Mouse (Mus musculus): Measurements from ENCODE around the gene Lman2. TPM values are rescaled to one million over a fixed set of nuclear protein-coding genes. Genes with fewer than 3 reads are reported as not detected.

Gene Lman2
- 98.3 and 100 TPM in 2 replicates for polyA plus RNA-seq (2016; fragmentation: Nextera tagmentation; extraction: Ambion mirVana)

DNA sequence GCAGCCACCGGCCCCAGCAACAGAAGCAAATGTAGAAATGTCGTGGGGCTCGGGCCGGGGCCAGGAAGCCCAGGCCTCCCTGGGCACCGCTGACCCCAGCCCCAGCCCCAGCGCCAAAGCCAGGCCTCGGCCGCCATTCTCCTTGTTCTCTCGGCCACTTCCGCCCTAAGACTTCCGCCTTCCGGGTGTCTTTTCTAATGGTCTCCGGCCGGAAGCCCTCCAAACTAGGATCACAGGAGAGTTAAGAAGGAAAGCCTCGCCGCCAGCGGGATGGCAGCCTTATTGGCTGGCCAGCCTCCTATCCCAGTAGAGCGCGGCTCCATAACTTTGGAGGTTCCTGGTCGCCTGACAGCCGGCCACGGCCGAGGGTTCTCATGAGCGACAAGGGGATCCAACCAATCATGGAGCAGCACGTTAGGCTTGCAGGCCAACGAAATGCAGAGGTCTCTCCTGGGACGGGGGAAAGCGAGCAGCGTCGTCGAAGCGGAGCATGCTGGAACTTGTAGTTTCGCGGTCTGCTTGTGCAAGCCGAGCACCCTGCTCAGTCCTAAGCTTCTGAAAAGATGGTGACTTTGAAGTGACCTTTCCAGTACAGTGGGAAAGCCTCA is at the start of gene Lman2:
TSS of gene Lman2 (minus strand) at position 331 of the 608 bp plus-strand sequence.
- WGBS, result under 1% methylated on average over 35 of the region's 35 CpGs
- H3K9ac ChIP-seq, result peak within 1 kb of the TSS; percentile 91
- no peaks in the 10 kb centered on the region for H3K9me3 ChIP-seq
- H3K27ac ChIP-seq, result peak within 1 kb of the TSS; percentile 91
- peak; percentile 99 for ATAC-seq (ENCODE audit: insufficient number of reproducible peaks, insufficient read depth, low FRiP score, low TSS enrichment)
- peaks cover 13% of the 10 kb centered on the region for H3K4me1 ChIP-seq
- peak within 1 kb of the TSS; percentile 97 for H3K4me3 ChIP-seq
- H3K27me3 ChIP-seq, result no peaks in the 10 kb centered on the region
- H3K4me2 ChIP-seq (replicated peaks), result peak within 1 kb of the TSS; percentile 86
- H3K36me3 ChIP-seq, result peaks cover 21% of the 10 kb centered on the region

DNA sequence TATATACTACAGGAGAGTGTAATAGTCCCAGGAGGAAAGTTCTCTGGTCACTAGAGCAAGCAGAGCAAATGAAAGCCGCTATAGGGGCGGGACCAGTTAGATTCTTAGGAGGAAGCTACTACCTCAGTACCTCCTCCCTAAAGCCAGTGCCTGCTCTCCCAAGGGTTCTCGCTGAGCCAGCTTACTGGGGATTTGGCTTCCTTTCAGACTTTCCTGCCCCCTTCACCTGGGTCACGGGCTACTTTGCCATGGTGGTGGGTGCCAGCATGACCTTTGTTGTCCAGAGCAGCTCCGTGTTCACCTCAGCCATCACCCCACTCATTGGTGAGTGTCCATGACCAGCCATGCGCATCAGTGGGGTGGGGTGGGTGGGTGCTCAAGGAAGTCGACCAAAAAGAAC is 49.2 kb upstream of the Lman2 start:
- 76% methylated on average over 7 of the region's 7 CpGs for WGBS
- no peak for ATAC-seq (ENCODE audit: insufficient number of reproducible peaks, insufficient read depth, low FRiP score, low TSS enrichment)
- peaks cover 28% of the 10 kb centered on the region for H3K27me3 ChIP-seq

DNA sequence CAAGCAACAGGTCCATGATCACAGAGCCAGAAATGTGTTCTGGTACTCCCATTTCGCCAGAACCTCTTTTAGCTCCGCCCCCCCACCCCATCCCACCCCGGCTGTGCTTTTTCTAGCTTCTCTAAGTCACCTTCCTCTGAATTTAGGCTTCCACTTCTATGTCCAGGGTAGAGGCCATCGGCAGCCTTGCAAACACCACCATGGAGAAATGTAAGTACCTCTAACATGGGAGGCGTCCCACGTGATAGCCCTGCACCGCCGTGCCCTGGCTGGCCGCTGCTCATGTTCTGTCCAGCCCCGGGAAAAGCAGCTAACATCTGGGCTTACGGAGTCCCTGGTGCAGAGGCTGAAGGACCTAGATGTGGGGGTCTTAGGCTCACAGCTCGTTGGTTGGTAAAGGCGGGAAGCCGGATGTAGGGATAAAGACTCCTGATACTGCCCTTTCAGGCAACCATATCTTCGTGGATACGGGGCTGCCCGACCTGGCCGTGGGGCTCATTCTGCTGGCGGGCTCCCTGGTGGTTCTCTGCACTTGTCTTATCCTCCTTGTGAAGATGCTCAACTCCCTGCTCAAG is 46.0 kb upstream of the Lman2 start:
- Histone ChIP-seq H3K4me3 (no peak overlapping the region), H3K36me3 (no peaks in the 10 kb centered on the region)
- 86% methylated on average over 19 of the region's 19 CpGs for WGBS

More for the DNA sequence above, 49.2 kb upstream of the Lman2 start:
- Histone ChIP-seq H3K36me3 (no peaks in the 10 kb centered on the region), H3K4me3 (no peak overlapping the region), H3K4me1 (peaks cover 2% of the 10 kb centered on the region; the same call in 1 of the 2 replicates), H3K27ac (no peak overlapping the region), H3K9me3 (no peaks in the 10 kb centered on the region), H3K4me2 (replicated peaks) (no peak overlapping the region), H3K9ac (no peak overlapping the region)

DNA sequence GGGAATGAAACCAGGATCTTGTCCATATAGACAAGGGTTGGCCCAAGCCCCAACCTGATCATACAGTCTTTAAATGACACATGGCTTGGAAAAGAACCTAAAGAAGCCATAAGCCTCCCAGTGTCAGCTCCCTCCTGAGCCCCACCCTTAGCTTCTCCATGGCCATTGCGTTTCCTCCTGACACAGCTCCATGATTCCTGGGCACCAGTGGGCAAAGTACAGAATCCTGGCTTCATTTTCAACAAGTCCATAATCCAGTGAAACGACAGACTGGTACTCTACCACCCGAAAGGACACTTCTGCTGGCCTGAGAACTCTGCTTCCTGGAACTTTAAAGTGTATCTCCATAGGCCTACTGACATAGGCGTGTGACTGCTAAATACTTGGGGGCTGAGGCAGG is 44.8 kb upstream of the Lman2 start:
- H3K27ac ChIP-seq, result no peak overlapping the region
- WGBS, result 87% methylated on average over 4 of the region's 4 CpGs
- no peak overlapping the region for H3K4me3 ChIP-seq
- H3K36me3 ChIP-seq, result no peaks in the 10 kb centered on the region
- H3K9ac ChIP-seq, result no peak overlapping the region
- no peaks in the 10 kb centered on the region for H3K9me3 ChIP-seq
- no peak overlapping the region for H3K4me2 ChIP-seq (replicated peaks)
- 0 out of 2 replicates have a peak, but pooled peaks cover 3% of the 10 kb centered on the region for H3K27me3 ChIP-seq
- H3K4me1 ChIP-seq, result no peaks in the 10 kb centered on the region
- no peak for ATAC-seq (ENCODE audit: insufficient number of reproducible peaks, insufficient read depth, low FRiP score, low TSS enrichment)

More for the DNA sequence above, 46.0 kb upstream of the Lman2 start:
- ATAC-seq (ENCODE audit: insufficient number of reproducible peaks, insufficient read depth, low FRiP score, low TSS enrichment), result no peak
- Histone ChIP-seq H3K27ac (no peak overlapping the region), H3K4me2 (replicated peaks) (no peak overlapping the region), H3K9me3 (no peaks in the 10 kb centered on the region), H3K27me3 (peaks cover 13% of the 10 kb centered on the region), H3K4me1 (no peaks in the 10 kb centered on the region), H3K9ac (no peak overlapping the region)

DNA sequence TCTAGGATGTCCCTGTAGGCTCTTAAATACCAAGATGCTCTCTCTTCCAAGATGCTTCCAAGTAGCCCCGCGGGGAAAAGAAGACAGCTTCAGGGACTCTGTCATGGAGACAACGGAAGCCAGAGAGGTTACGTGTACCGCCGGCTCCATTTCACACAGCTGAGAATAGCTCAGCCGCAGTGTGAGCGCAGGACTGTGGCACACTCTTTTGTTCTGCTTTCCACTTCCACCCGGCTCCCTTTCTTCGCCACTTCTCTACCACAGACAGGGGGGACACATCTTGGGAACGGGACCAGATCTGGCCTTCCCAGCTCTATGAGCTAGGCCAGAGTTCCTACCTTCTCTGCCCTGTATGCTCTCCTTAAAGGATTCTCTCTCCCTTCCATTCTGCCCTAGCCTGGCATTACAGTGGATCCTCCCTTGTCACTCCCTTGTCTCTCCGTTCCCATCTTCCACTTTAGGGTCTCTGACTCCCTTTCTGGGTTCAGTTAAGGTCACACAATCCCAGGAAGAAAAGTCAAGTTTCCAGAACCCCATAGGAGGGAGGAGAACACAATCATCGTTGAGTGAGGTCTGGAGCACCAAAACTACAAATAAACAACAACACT is 43.3 kb upstream of the Lman2 start:
- ATAC-seq (ENCODE audit: insufficient number of reproducible peaks, insufficient read depth, low FRiP score, low TSS enrichment), result peak; percentile 35; the same call in 1 of the 2 replicates
- Histone ChIP-seq H3K4me3 (no peak overlapping the region), H3K27ac (no peak overlapping the region; the same call in 1 of the 2 replicates), H3K36me3 (no peaks in the 10 kb centered on the region), H3K4me1 (no peaks in the 10 kb centered on the region), H3K9me3 (no peaks in the 10 kb centered on the region), H3K9ac (peak overlapping the region; percentile 25; the same call in 1 of the 2 replicates), H3K27me3 (no peaks in the 10 kb centered on the region), H3K4me2 (replicated peaks) (no peak overlapping the region)
- 65% methylated on average over 13 of the region's 13 CpGs for WGBS

DNA sequence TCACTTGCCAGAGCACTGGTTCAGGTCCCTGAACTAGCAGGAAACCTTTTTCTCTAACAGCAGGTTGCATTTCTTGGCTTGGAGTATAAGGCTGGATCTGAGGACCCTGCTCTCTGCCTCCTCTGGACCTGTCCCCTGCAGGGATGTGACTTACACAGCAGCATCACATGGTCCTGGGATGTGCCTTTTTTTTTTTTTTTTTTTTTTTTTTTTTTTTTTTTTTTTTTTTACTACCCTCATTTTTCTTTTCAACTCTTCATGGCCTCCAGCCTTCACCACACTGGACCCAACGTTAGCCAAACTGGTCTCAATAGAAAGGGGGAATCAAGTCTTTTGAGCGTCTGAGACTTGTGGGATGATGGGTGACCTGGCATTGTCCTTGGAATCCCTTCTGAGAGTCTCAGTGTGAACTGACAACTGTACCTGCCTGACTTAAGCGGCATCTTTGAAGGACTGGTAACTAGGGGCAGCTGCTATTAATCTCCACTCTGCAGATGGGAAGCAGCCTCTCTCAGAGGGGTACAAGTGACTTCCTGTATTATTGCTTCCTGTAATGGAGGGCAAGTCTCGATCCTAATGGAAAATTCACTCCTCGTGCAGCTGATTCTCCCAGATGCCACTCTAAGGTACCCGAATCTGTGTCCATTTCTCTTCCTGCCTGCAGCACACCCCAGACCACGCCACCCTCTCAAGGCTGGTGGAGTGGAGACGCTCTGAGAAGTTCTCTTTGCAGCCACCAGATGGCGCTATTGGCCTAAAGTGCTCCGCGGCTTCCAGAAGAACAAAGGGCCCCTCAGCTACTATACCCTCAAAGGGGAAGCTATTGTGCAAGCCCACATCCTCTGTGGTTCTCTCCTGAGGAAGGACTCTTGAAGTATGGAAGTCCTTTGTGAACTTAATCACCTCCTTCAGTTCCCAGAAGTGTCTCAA is 42.5 kb upstream of the Lman2 start:
- H3K9ac ChIP-seq, result peak overlapping the region; percentile 25; the same call in 1 of the 2 replicates
- no peaks in the 10 kb centered on the region for H3K27me3 ChIP-seq

DNA sequence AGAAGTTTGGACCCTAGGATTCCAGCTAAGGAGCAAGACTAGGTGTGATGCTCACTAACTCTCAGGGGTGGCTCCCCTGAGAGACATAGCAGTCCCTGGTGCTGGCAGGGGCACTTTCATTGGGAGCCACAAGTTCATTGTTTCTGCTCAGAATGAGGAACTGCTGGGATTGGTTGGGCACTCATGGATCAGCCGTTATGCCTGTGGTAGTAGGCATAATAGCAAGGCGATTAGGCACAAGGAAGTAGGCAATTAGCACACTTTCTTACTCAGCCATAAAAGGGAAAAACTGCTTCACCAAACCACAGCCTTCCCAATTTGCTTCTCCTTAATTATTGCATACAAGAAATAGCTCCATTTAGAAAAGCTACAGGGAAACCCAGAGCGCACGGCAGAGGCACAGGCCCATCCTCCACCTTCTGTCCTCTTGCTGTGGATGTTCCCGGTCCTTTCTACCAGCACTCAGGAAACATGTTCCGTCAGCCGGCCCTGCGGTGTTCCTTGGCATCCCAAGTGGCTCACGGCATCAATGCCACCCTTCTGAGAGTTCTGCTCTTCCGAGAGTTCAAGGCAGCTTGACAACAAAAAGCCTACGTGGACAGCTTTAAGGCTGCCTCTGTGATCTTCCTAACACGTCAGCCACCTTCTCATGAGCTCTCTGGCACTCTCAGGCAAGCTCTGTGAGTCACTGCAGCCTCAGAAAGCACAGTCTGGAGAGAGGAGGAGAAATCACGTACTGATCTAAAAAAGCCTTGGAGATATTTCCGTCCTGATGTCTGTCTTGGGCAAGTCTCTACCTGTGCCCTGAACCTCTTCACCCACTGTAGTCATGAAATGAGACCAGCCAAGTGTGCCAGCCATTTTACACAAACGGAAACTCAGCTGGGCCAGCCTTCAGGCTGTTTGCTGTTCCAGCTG is 41.6 kb upstream of the Lman2 start:
- H3K27me3 ChIP-seq, result no peaks in the 10 kb centered on the region
- 68% methylated on average over 15 of the region's 15 CpGs for WGBS
- H3K36me3 ChIP-seq, result no peaks in the 10 kb centered on the region
- no peaks in the 10 kb centered on the region for H3K4me1 ChIP-seq
- H3K9ac ChIP-seq, result no peak overlapping the region
- ATAC-seq (ENCODE audit: insufficient number of reproducible peaks, insufficient read depth, low FRiP score, low TSS enrichment), result no peak
- no peak overlapping the region for H3K4me2 ChIP-seq (replicated peaks)
- H3K9me3 ChIP-seq, result no peaks in the 10 kb centered on the region
- H3K4me3 ChIP-seq, result no peak overlapping the region
- no peak overlapping the region for H3K27ac ChIP-seq

More for the DNA sequence above, 42.5 kb upstream of the Lman2 start:
- no peak overlapping the region for H3K4me3 ChIP-seq
- H3K4me2 ChIP-seq (replicated peaks), result peak overlapping the region; percentile 19; the same call in 1 of the 2 replicates
- ATAC-seq (ENCODE audit: insufficient number of reproducible peaks, insufficient read depth, low FRiP score, low TSS enrichment), result peak; percentile 86
- WGBS, result 12% methylated on average over 11 of the region's 11 CpGs
- H3K36me3 ChIP-seq, result no peaks in the 10 kb centered on the region
- no peaks in the 10 kb centered on the region for H3K4me1 ChIP-seq
- no peak overlapping the region; the same call in 1 of the 2 replicates for H3K27ac ChIP-seq
- H3K9me3 ChIP-seq, result no peaks in the 10 kb centered on the region

DNA sequence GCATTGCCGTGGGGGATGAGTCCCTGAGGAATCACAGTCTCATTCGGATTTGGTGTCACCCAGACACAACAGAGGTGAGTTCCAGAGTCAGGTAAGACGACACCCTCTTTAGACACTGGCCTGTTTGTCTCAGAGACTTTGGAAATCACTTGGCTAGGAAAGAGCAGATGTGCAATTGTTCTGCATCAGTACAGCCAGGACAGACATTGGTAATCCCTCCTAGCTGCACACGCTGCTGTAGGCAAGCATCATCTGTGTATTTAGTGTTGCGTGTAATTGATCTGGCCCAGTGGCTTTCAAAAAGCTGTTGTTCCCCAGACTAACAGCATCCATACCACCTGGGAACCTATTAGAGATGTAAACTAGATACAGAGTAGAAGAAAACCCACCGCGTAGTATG is 40.7 kb upstream of the Lman2 start:
- 69% methylated on average over 7 of the region's 7 CpGs for WGBS
- ATAC-seq (ENCODE audit: insufficient number of reproducible peaks, insufficient read depth, low FRiP score, low TSS enrichment), result no peak
- Histone ChIP-seq H3K4me2 (replicated peaks) (no peak overlapping the region), H3K4me1 (no peaks in the 10 kb centered on the region), H3K27me3 (no peaks in the 10 kb centered on the region), H3K36me3 (no peaks in the 10 kb centered on the region), H3K9ac (no peak overlapping the region), H3K9me3 (no peaks in the 10 kb centered on the region), H3K27ac (no peak overlapping the region), H3K4me3 (no peak overlapping the region)

DNA sequence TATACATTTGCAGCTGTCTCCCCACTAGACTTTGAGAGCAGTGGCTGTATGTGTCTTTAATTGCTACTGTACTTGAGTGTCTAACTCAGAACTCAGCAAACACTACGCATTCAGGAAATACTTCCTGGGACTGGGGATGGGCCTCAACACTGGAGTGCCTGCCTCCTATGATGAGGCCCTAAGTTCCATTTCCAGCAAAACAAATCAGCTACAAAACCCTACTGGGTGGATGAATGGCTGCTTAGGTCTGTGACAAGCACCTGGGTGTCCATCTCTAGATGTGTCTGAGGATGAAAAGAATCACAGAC is 37.4 kb upstream of the Lman2 start:
- Histone ChIP-seq H3K4me1 (0 out of 2 replicates have a peak, but pooled peaks cover 3% of the 10 kb centered on the region), H3K27me3 (no peaks in the 10 kb centered on the region), H3K27ac (no peak overlapping the region), H3K36me3 (no peaks in the 10 kb centered on the region), H3K4me2 (replicated peaks) (no peak overlapping the region), H3K9ac (no peak overlapping the region), H3K4me3 (no peak overlapping the region), H3K9me3 (no peaks in the 10 kb centered on the region)
- WGBS, result 79% methylated on average over 1 of the region's 1 CpGs
- ATAC-seq (ENCODE audit: insufficient number of reproducible peaks, insufficient read depth, low FRiP score, low TSS enrichment), result no peak

DNA sequence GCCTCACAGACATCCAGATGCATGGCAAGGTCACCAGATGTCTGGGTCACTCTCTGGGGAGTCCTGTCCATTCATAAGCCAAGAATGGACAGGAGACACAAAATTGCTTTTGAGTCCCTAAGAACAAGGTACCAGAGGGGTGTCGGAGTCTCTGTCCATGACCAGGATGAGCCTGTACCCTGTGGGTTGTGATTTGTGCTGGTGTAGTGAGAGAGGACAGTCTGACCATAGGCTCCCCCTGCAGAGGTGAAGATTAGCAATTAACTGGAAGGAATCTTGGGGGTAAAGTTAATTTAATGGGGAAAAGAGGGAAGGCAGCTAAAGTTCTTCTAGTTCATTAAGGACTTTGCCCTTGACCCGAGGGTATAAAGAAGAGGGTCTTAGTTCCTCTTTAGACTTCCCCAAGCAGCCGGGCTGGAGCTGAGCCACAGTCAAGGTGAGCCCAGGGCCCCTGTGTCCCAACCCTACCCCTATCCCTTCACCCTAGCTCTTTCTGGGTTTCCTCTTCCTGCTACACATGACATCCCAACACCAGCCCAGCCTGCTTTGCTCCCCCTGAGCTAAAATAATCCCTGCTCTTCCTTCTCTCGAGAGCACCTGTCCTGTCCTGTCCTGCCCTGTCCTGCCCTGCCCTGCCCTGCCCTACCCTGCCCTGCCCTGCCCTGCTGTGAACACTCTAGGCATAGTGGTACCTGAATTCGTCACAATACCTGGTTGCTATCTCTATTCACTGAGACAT is 36.9 kb upstream of the Lman2 start:
- 68% methylated on average over 5 of the region's 5 CpGs for whole genome bisulfite sequencing
- H3K9ac ChIP-seq, result no peak overlapping the region
- H3K4me2 ChIP-seq (replicated peaks), result no peak overlapping the region
- no peak overlapping the region for H3K4me3 ChIP-seq
- no peak overlapping the region for H3K27ac ChIP-seq
- no peaks in the 10 kb centered on the region for H3K9me3 ChIP-seq
- H3K36me3 ChIP-seq, result no peaks in the 10 kb centered on the region
- H3K27me3 ChIP-seq, result no peaks in the 10 kb centered on the region
- 0 out of 2 replicates have a peak, but pooled peaks cover 3% of the 10 kb centered on the region for H3K4me1 ChIP-seq
- no peak for ATAC-seq (ENCODE audit: insufficient number of reproducible peaks, insufficient read depth, low FRiP score, low TSS enrichment)
